Mouse (Mus musculus) liver, embryonic 14.5 days (tissue): ENCODE measurements around the gene Syt6. TPM values are rescaled to one million over a fixed set of nuclear protein-coding genes. Genes with fewer than 3 reads are reported as not detected.

Experiments
- ATAC-seq: fragments of 200-750 bp; cut with Nextera tagmentation; 2 replicates; pipeline ENCODE4 v1.8.0; 2017; ENCODE audit warnings: moderate number of reproducible peaks, mild to moderate bottlenecking, moderate library complexity; ENCODE audit not compliant: insufficient read depth
- DNase-seq, 3 experiments: peaks; one replicate each; pipeline ENCODE4 v3.0.0-alpha.2; 2012 to 2013; ENCODE audit warnings: low read depth in 3 of 3, low spot score in 3 of 3
- H3K27ac ChIP-seq: fragments of 300-500 bp; sonication (generic); 2 replicates; pipeline ENCODE4 v1.5.1; 2014; ENCODE audit warnings: moderate library complexity, mild to moderate bottlenecking, control low read depth, inconsistent platforms
- H3K27me3 ChIP-seq: fragments of 300-500 bp; sonication (generic); 2 replicates; pipeline ENCODE4 v1.6.1; 2014; ENCODE audit warnings: mild to moderate bottlenecking, low read length, moderate library complexity; ENCODE audit not compliant: control insufficient read depth, insufficient read depth
- H3K36me3 ChIP-seq: fragments of 300-500 bp; sonication (generic); replicated peaks from 2 replicates; pipeline ENCODE4 v1.6.1; 2014; ENCODE audit warnings: low read depth; ENCODE audit not compliant: control insufficient read depth, insufficient read depth
- H3K4me1 ChIP-seq, 2 experiments: fragments of 200-500 bp in 1 of 2; fragments of 300-500 bp in 1 of 2; sonication (generic) in 1 of 2; replicated peaks; 2 replicates each; pipeline ENCODE4 v1.6.1; 2012 to 2014; ENCODE audit warnings: antibody characterized with exemption in 1 of 2, inconsistent platforms in 1 of 2, low read length in 1 of 2; ENCODE audit not compliant: control insufficient read depth in 2 of 2, insufficient read depth in 2 of 2
- H3K4me2 ChIP-seq: fragments of 300-500 bp; sonication (generic); 2 replicates; pipeline ENCODE4 v1.6.1; 2014; ENCODE audit warnings: low read depth, mild to moderate bottlenecking, control low read depth, moderate library complexity
- H3K4me3 ChIP-seq, 2 experiments: fragments of 200-500 bp in 1 of 2; fragments of 300-500 bp in 1 of 2; sonication (generic) in 1 of 2; 2 replicates each; pipeline ENCODE4 v1.5.1; 2012 to 2014; ENCODE audit warnings: low read depth in 2 of 2, low read length in 2 of 2, mild to moderate bottlenecking in 2 of 2, control low read depth in 1 of 2, inconsistent platforms in 1 of 2, moderate library complexity in 1 of 2; ENCODE audit not compliant: insufficient read depth in 1 of 2
- H3K9ac ChIP-seq: fragments of 300-500 bp; sonication (generic); replicated peaks from 2 replicates; pipeline ENCODE4 v1.6.1; 2014; ENCODE audit warnings: mild to moderate bottlenecking, control low read depth, moderate library complexity
- H3K9me3 ChIP-seq: fragments of 300-500 bp; sonication (generic); 2 replicates; pipeline ENCODE4 v1.6.1; 2016; ENCODE audit warnings: low read length, mixed read lengths; ENCODE audit not compliant: control insufficient read depth
- CTCF ChIP-seq: IDR thresholded peaks from 2 replicates; pipeline ENCODE4 v1.5.1; 2016; ENCODE audit warnings: antibody characterized with exemption, low read depth, control low read depth
- EP300 ChIP-seq: IDR thresholded peaks from 2 replicates; pipeline ENCODE4 v1.6.1; 2016; ENCODE audit warnings: antibody characterized with exemption, low read depth
- WGBS: fragments of 180-500 bp; shearing (Covaris S2); extraction: QIAGEN DNeasy Blood & Tissue Kit; methylation state at CpG from one replicate; pipeline ENCODE4 v1.1.7; 2014; ENCODE audit not compliant: insufficient replicate concordance; 5-methylcytosine and 5-hydroxymethylcytosine counted together
- polyA plus RNA-seq, 2 experiments: library from polyadenylated mRNA; depleted of rRNA in 1 of 2; stranded (reverse) in 1 of 2; unstranded in 1 of 2; fragments of >200 nt; fragmentation: Nextera tagmentation in 1 of 2; extraction: Ambion mirVana in 1 of 2; gene quantifications; 2 replicates each; pipeline versions ENCODE4 v1.2.1 to v1.2.3; 2012 to 2014

Gene Syt6
- polyA plus RNA-seq, 2 experiments = 0.01 TPM; not detected in 1

- ATAC-seq = no peak
- Histone ChIP-seq H3K9ac (no peak overlapping the region), H3K4me3 (no peak overlapping the region), H3K4me2 (no peak overlapping the region), H3K9me3 (no peaks in the 10 kb centered on the region), H3K4me1 (no peaks in the 10 kb centered on the region), H3K36me3 (no peaks in the 10 kb centered on the region), H3K27me3 (no peaks in the 10 kb centered on the region), H3K27ac (no peak overlapping the region)
- WGBS = 60% methylated on average over 7 of the region's 7 CpGs
- DNase-seq = no peak
- no peak for TF ChIP-seq CTCF
- TF ChIP-seq EP300 = no peak
These were observed 35.9 kb upstream of the Syt6 start for GRCm38 (mm10) chr3:103539148-103539547.

- DNase-seq (no peak), ATAC-seq (no peak)
- TF ChIP-seq EP300 (no peak), CTCF (no peak)
- 0 out of 4 replicates have a peak, but pooled peaks cover 0 to 2% of the 10 kb centered on the region in 2 experiments for H3K4me1 ChIP-seq
- no peak overlapping the region for H3K27ac ChIP-seq
- H3K9me3 ChIP-seq = no peaks in the 10 kb centered on the region
- no peaks in the 10 kb centered on the region for H3K27me3 ChIP-seq
- WGBS = 34% methylated on average over 2 of the region's 2 CpGs
- H3K4me3 ChIP-seq = no peak overlapping the region
- H3K4me2 ChIP-seq = no peak overlapping the region
- no peaks in the 10 kb centered on the region for H3K36me3 ChIP-seq
- no peak overlapping the region for H3K9ac ChIP-seq
These were observed 28.9 kb upstream of the Syt6 start for GRCm38 (mm10) chr3:103546166-103546565.

- no peak for DNase-seq
- TF ChIP-seq EP300 = no peak
- TF ChIP-seq CTCF = no peak
- H3K4me2 ChIP-seq = no peak overlapping the region
- 0 out of 4 replicates have a peak, but pooled peaks cover 0 to 2% of the 10 kb centered on the region in 2 experiments for H3K4me1 ChIP-seq
- H3K27ac ChIP-seq = no peak overlapping the region
- H3K9ac ChIP-seq = no peak overlapping the region
- no peaks in the 10 kb centered on the region for H3K36me3 ChIP-seq
- H3K9me3 ChIP-seq = no peaks in the 10 kb centered on the region
- no peaks in the 10 kb centered on the region for H3K27me3 ChIP-seq
- no peak overlapping the region for H3K4me3 ChIP-seq
- 39% methylated on average over 3 of the region's 3 CpGs for WGBS
- ATAC-seq = no peak
These were observed 28.4 kb upstream of the Syt6 start for GRCm38 (mm10) chr3:103546626-103547025.

- no peak for DNase-seq
- no peak overlapping the region for H3K4me2 ChIP-seq
- no peak overlapping the region for H3K27ac ChIP-seq
- H3K9ac ChIP-seq = no peak overlapping the region
- no peaks in the 10 kb centered on the region for H3K9me3 ChIP-seq
- 0 out of 4 replicates have a peak, but pooled peaks cover 0 to 2% of the 10 kb centered on the region in 2 experiments for H3K4me1 ChIP-seq
- no peaks in the 10 kb centered on the region for H3K27me3 ChIP-seq
- H3K36me3 ChIP-seq = no peaks in the 10 kb centered on the region
- H3K4me3 ChIP-seq = no peak overlapping the region
- TF ChIP-seq EP300 (no peak), CTCF (no peak)
- ATAC-seq = no peak
- 61% methylated on average over 5 of the region's 5 CpGs for WGBS
These were observed 24.8 kb upstream of the Syt6 start for GRCm38 (mm10) chr3:103550236-103550635.

GRCm38 (mm10) chr3:103567226-103567625 is 7.8 kb upstream of the Syt6 start:
- H3K36me3 ChIP-seq = no peaks in the 10 kb centered on the region
- no peak overlapping the region for H3K27ac ChIP-seq
- 50% methylated on average over 3 of the region's 3 CpGs for WGBS
- DNase-seq (no peak), ATAC-seq (no peak)
- H3K4me3 ChIP-seq = no peak overlapping the region
- peaks cover 3% of the 10 kb centered on the region for H3K27me3 ChIP-seq
- H3K4me1 ChIP-seq = no peaks in the 10 kb centered on the region
- no peak for TF ChIP-seq EP300
- TF ChIP-seq CTCF = no peak
- H3K4me2 ChIP-seq = no peak overlapping the region
- H3K9me3 ChIP-seq = no peaks in the 10 kb centered on the region
- no peak overlapping the region for H3K9ac ChIP-seq
